Mouse (Mus musculus) testis, postnatal 10 days (tissue): ENCODE measurements around the gene Gm21767.
"Not testable (repeated sequence)": the region's sequence is repeated elsewhere in the genome, so short reads cannot be mapped to it uniquely, and the experiment has no call there.

Experiments
- DNase-seq: peaks from one replicate; pipeline ENCODE4 v3.0.0; 2021; ENCODE audit warnings: low spot score

Gm21767 gene

DNA sequence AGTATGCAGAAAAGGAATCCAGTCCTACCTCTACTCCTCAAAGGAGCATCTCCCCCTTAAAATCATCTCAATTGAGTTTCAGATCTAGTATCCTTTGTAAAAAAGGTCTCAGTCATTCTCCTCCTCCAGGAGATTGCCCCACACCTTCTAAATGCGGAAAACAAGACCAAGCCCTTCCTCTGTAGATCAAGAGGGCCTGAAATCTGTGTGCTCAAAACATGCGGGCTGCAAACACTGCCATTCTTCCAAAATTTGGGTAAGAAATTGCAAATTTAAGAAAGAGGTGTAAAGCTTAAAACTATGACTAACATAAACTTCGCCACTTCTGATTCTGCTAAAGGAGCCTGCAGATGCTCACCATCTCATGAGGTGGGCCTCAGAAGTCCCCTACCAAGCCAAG, at the start of gene Gm21767:
TSS of gene Gm21767 (plus strand) at position 301 of the 400 bp plus-strand sequence.
- not testable (repeated sequence) for DNase-seq
